Mouse (Mus musculus) cortical plate, adult 2 months (tissue): Measurements from ENCODE around the gene Cfap70.

ENCODE experiments used
- CTCF ChIP-seq: fragments of 200-500 bp; IDR thresholded peaks from 2 replicates; pipeline ENCODE4 v1.5.1; 2011; ENCODE audit warnings: mild to moderate bottlenecking, control low read depth, low read length; ENCODE audit not compliant: insufficient read depth; ENCODE audit errors: extremely low read depth
- POLR2A ChIP-seq: fragments of 200-500 bp; IDR thresholded peaks from 2 replicates; pipeline ENCODE4 v1.6.1; 2011; ENCODE audit warnings: mild to moderate bottlenecking, low read length, control low read depth; ENCODE audit not compliant: insufficient read depth; ENCODE audit errors: extremely low read depth

DNA sequence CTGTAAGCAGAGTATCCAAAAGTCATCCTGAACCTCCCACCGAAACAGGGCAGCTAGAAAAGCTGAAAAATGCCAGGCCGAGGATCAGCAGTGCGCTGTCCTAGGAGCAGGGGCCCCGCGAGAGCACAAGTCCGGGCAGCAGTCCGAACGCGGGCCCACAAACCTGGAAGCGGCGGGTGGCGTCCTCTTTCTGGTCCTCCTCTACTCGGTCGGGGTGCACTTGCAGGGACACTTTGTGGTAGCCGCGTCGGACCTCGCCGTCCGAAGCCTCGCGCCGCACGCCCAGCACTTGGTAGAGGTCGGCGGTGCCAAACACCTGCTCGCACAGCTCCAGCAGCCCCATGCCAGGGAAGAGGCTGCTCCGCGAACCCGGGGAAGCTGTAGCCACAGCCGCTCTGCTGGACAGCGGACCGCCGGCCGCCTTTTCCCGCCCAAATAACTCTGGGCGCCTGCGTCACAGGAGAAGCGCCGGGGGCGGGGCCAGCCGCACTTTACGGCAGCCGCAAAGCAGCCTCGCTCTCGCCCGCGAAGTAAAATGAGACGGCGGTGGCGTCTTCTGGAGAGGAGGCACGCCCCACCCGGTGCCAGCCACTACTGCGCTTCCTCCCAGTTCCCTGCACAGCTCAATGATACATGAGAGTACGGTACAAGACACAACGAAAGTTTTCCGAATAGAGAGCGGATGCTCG lies 63.4 kb downstream of the Cfap70 start, which contains the start of gene Dnajc9:
- TF ChIP-seq CTCF (no peak), POLR2A (peak; percentile 83)
